Mouse (Mus musculus) C2C12 (cell line): ENCODE data around the gene Map3k4. TPM values are rescaled to one million over a fixed set of nuclear protein-coding genes. Genes with fewer than 3 reads are reported as not detected.
"Not testable (repeated sequence)": the region's sequence is repeated elsewhere in the genome, so short reads cannot be mapped to it uniquely, and the experiment has no call there.

ENCODE experiments used
- H3K27me3 ChIP-seq: one replicate; pipeline ENCODE4 v1.6.1; 2011; ENCODE audit not compliant: control insufficient read depth, insufficient read depth, insufficient read length
- H3K36me3 ChIP-seq: one replicate; pipeline ENCODE4 v1.6.1; 2011; ENCODE audit not compliant: control insufficient read depth, insufficient read depth
- H3K4me3 ChIP-seq: one replicate; pipeline ENCODE4 v1.5.1; 2011; ENCODE audit warnings: mild to moderate bottlenecking, control low read depth; ENCODE audit not compliant: poor library complexity, insufficient read depth, severe bottlenecking
- H3K79me2 ChIP-seq: one replicate; pipeline ENCODE4 v1.6.1; 2011; ENCODE audit not compliant: control insufficient read depth, insufficient read depth
- H3K79me3 ChIP-seq: one replicate; pipeline ENCODE4 v1.6.1; 2011; ENCODE audit warnings: low read depth, control low read depth
- H3ac ChIP-seq: one replicate; pipeline ENCODE3; 2011; ENCODE audit warnings: low read depth; ENCODE audit not compliant: control insufficient read depth, insufficient read length
- CEBPB ChIP-seq: IDR thresholded peaks from one replicate; pipeline ENCODE4 v1.6.1; 2011; ENCODE audit warnings: low read depth, mild to moderate bottlenecking, control low read depth, moderate library complexity
- CTCF ChIP-seq: IDR thresholded peaks from one replicate; pipeline ENCODE4 v1.5.1; 2011; ENCODE audit not compliant: control insufficient read depth, insufficient read depth, insufficient read length
- FOSL1 ChIP-seq: IDR thresholded peaks from one replicate; pipeline ENCODE4 v1.8.0; 2011; ENCODE audit warnings: mild to moderate bottlenecking, low read length; ENCODE audit not compliant: poor library complexity, insufficient read depth, severe bottlenecking
- MAX ChIP-seq: IDR thresholded peaks from one replicate; pipeline ENCODE4 v1.6.1; 2011; ENCODE audit warnings: mild to moderate bottlenecking, control low read depth
- MYOD1 ChIP-seq: IDR thresholded peaks from one replicate; pipeline ENCODE4 v1.6.1; 2011; ENCODE audit warnings: low read depth; ENCODE audit not compliant: control insufficient read depth, insufficient read length
- MYOG ChIP-seq: IDR thresholded peaks from one replicate; pipeline ENCODE4 v1.6.1; 2011; ENCODE audit not compliant: control insufficient read depth, insufficient read length; ENCODE audit errors: extremely low read depth
- USF1 ChIP-seq: IDR thresholded peaks from one replicate; pipeline ENCODE4 v1.6.1; 2011; ENCODE audit warnings: low read depth, mild to moderate bottlenecking, control low read depth, moderate library complexity
- polyA plus RNA-seq: library from polyadenylated mRNA; unstranded; fragments of >200 nt; fragmentation: generic; extraction: Trizol; gene quantifications from one replicate; pipeline ENCODE4 v1.2.1, GENCODE M21; 2012; ENCODE audit warnings: missing spikeins

Gene Map3k4
- polyA plus RNA-seq, 1 experiment = 20.9 TPM

DNA sequence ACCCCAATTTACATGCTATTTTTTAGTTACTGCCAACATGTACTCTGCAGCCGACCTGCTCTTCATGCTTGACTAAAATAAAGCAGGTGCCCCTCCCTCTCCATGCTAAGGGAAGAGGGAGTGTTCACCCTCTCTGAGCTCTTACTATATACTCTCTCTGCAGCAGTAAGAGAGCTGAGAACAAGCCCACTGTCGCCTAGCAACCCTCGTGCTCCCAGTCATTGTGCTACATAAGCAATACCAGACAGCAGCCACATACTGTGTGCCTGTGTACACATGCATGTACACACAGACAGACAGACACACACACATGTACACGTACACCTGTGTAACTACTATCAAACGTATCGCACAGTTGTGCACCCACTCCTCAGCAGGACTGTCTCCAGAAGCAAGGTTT, 88.4 kb downstream of the Map3k4 start:
- H3ac ChIP-seq = no peak overlapping the region
- H3K79me3 ChIP-seq = no peaks in the 10 kb centered on the region
- TF ChIP-seq CTCF (no peak), MAX (no peak), MYOD1 (no peak), USF1 (no peak), FOSL1 (no peak), CEBPB (no peak), MYOG (no peak)
- peaks cover 32% of the 10 kb centered on the region for H3K36me3 ChIP-seq
- H3K79me2 ChIP-seq = no peaks in the 10 kb centered on the region
- H3K27me3 ChIP-seq = no peaks in the 10 kb centered on the region
- no peak overlapping the region for H3K4me3 ChIP-seq

DNA sequence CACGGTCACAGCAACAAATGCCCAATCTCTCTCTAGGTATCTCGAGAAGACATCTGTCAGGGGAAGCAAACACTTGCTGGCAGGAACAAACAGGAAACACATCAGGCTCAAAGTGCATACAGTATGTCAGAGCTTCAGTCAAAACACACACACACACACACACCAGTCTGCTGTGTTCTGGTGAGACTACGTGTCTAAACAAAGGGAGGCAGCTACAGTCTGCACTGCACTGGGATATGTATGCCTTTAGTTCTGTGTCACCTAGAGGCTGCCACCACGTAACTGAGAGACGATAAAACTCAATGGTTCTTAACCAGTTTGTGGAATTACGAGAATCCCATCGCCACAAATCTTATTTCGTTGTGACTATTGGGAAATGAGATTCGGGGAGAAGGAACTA, 88.8 kb downstream of the Map3k4 start:
- Histone ChIP-seq H3ac (no peak overlapping the region), H3K79me2 (no peaks in the 10 kb centered on the region), H3K36me3 (peaks cover 30% of the 10 kb centered on the region), H3K79me3 (no peaks in the 10 kb centered on the region), H3K27me3 (no peaks in the 10 kb centered on the region), H3K4me3 (no peak overlapping the region)
- no peak for TF ChIP-seq USF1
- no peak for TF ChIP-seq MYOD1
- no peak for TF ChIP-seq CEBPB
- no peak for TF ChIP-seq MAX
- no peak for TF ChIP-seq CTCF
- no peak for TF ChIP-seq MYOG
- TF ChIP-seq FOSL1 = no peak

DNA sequence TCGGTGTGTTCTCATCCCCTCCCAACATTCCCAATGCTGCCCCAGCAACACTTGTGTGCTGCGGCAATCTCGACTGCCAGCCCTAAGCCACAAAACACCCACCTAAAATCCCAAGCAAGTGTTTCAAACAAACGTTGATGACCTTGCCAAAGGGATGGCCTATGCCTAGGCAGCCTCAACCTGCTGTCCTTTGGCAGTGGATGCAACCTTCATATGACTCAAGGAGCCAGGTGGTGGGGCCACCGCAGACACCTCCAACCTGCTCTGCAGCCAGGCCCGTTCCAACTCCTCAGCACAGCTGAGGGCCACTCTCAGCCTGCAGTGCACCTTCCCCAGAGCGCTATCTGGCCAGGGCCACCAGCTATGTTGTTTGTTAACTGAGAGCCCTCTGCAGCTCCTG, 90.1 kb downstream of the Map3k4 start:
- no peak for TF ChIP-seq CTCF
- no peak for TF ChIP-seq FOSL1
- TF ChIP-seq MYOG = no peak
- no peak for TF ChIP-seq CEBPB
- no peak for TF ChIP-seq MYOD1
- no peak for TF ChIP-seq USF1
- no peak for TF ChIP-seq MAX
- Histone ChIP-seq H3K79me2 (no peaks in the 10 kb centered on the region), H3K27me3 (no peaks in the 10 kb centered on the region), H3K79me3 (no peaks in the 10 kb centered on the region), H3K4me3 (no peak overlapping the region), H3K36me3 (peaks cover 22% of the 10 kb centered on the region), H3ac (no peak overlapping the region)

DNA sequence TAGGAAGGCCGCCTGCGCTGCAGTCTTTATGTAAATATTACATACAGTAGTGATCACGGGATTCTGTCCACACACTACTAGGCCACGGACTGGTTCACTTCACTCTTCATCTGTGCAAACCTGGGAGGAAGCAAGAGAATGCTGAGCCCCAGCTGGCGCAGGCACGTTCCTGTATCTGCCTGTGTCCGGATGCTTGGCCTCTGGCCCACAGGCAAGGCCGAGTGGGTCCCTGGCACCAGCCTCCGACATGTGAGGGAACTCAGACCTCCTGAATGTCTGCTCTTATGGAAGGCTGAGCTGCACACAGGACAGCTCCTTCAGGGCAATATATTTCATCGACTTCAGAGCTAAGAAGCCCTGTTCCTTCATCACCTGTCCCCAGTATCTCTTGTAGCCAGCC, 90.6 kb downstream of the Map3k4 start:
- Histone ChIP-seq H3ac (no peak overlapping the region), H3K36me3 (peaks cover 19% of the 10 kb centered on the region), H3K27me3 (no peaks in the 10 kb centered on the region), H3K79me2 (no peaks in the 10 kb centered on the region), H3K79me3 (no peaks in the 10 kb centered on the region), H3K4me3 (no peak overlapping the region)
- TF ChIP-seq USF1 = no peak
- no peak for TF ChIP-seq MAX
- no peak for TF ChIP-seq MYOD1
- no peak for TF ChIP-seq CEBPB
- TF ChIP-seq MYOG = no peak
- no peak for TF ChIP-seq FOSL1
- no peak for TF ChIP-seq CTCF

DNA sequence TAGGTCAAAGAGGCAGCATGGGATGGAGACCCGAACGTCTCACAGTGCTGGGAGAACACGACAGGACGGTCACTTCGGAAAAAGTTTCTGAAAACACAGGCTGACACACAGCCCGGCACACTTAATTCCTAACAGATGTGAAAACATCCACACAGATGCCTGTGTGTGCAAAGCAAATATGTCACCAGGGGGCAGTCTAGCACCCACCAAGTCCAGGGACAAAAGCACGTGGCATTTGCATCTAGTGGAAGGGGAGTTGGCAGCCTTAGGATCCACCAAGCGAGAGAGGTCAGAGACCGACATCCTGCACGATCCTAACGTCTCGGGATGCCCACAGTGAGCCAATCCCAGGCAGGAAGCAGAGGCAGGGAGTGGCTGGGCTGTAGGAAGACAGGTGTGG, 92.0 kb downstream of the Map3k4 start:
- Histone ChIP-seq H3K27me3 (no peaks in the 10 kb centered on the region), H3K79me3 (no peaks in the 10 kb centered on the region), H3K79me2 (no peaks in the 10 kb centered on the region), H3ac (no peak overlapping the region), H3K4me3 (no peak overlapping the region), H3K36me3 (peaks cover 14% of the 10 kb centered on the region)
- peak; percentile 10 for TF ChIP-seq CTCF
- no peak for TF ChIP-seq CEBPB
- no peak for TF ChIP-seq MYOD1
- peak; percentile 52 for TF ChIP-seq MAX
- TF ChIP-seq MYOG = no peak
- no peak for TF ChIP-seq FOSL1
- TF ChIP-seq USF1 = peak; percentile 33

DNA sequence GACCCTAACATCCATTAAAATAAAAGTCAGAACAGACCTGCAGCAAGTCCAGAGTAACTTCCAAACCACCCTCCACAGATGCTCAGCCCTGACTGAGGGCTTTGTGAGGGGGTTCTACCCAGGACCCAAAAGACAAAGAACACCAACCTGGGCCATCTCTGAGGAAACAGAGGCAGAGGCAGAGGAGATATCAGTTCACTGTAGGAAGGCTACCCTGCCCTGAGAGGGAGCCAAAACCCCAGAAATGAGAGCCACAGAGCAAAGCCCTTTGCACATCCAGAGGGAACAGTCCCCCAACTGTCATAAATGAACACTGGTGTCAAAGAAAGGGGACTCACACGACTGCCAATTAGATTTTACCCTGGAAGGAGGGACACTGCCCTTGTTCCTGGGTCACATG, 93.4 kb downstream of the Map3k4 start:
- no peak overlapping the region for H3ac ChIP-seq
- no peaks in the 10 kb centered on the region for H3K27me3 ChIP-seq
- no peak for TF ChIP-seq CEBPB
- TF ChIP-seq MAX = no peak
- TF ChIP-seq USF1 = no peak
- TF ChIP-seq MYOG = no peak
- TF ChIP-seq FOSL1 = no peak
- no peak for TF ChIP-seq MYOD1
- TF ChIP-seq CTCF = no peak
- peaks cover 8% of the 10 kb centered on the region for H3K36me3 ChIP-seq
- H3K79me2 ChIP-seq = no peaks in the 10 kb centered on the region
- H3K4me3 ChIP-seq = no peak overlapping the region
- H3K79me3 ChIP-seq = no peaks in the 10 kb centered on the region

DNA sequence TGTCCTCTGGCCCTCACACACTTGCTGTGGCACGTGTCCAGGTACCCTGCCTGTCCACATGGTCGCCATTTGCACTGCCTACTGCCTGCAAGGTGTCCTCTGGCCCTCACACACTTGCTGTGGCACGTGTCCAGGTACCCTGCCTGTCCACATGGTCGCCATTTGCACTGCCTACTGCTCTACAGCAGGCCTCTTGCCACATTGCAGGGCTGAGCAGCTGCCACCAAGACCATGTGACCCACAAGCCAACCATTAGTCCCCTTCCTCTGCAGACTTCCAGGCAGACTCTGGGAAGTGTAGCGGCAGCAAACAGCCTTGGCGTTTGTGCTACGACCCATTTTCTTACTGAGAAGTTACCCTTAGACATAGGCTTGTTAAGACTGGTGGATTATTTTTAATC, 94.0 kb downstream of the Map3k4 start:
- H3K79me2 ChIP-seq, H3K79me3 ChIP-seq, H3ac ChIP-seq, H3K27me3 ChIP-seq, H3K36me3 ChIP-seq, H3K4me3 ChIP-seq: not testable (repeated sequence)
